Mouse (Mus musculus): ENCODE data around the gene Zdhhc13. TPM values are rescaled to one million over a fixed set of nuclear protein-coding genes. Genes with fewer than 3 reads are reported as not detected.

Zdhhc13 gene
- polyA plus RNA-seq, 1 experiment = 3.1 TPM

DNA sequence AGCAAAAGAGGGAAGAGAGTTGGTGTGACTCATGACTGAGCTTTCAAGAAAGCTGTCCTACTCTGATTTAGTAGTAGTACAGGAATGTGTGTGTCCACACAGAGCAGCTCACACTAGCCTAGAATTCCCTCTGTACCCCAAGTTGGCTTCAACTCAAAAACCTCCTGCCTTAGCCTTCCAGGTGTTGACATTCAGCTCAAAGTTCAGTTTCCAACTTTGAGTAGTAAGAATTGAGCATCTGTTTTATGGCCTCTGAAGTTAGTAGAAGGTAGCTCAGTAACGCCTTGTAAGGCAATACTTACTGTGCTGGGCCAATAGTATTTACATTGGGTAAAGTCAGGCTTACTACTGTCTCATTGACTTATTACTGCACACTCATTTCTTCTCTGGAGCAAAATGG is 24.8 kb downstream of the Zdhhc13 start:
- no peak overlapping the region for H3K4me3 ChIP-seq (ENCODE audit: insufficient read depth, low read depth, low read length)
- H3K27ac ChIP-seq (replicated peaks; ENCODE audit: low read depth, low read length) = no peak overlapping the region
- H3K4me1 ChIP-seq (ENCODE audit: control insufficient read depth, insufficient read depth, insufficient read length, low read length) = no peaks in the 10 kb centered on the region

DNA sequence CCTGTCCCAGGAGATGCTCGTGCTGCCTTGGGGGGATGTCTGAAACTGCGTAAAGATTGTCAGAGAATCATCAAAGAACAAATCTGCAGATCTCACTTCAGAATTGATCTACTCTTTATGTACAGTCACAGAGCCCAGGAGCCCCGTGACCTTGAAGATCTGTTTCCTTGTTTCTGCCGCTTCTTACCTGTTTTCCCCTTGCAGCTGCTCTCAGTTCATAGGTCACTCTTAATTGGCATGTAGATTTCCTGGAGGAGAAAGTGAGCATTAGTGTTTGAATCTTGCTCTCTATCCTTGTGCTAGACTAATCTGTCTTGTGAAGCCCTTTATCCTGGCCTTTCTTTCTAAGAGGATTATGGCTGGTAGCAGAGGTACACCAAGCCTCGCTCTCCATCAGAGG is 32.9 kb downstream of the Zdhhc13 start:
- Histone ChIP-seq H3K4me3 (ENCODE audit: insufficient read depth, low read depth, low read length) (no peak overlapping the region), H3K4me1 (ENCODE audit: control insufficient read depth, insufficient read depth, insufficient read length, low read length) (no peaks in the 10 kb centered on the region)

DNA sequence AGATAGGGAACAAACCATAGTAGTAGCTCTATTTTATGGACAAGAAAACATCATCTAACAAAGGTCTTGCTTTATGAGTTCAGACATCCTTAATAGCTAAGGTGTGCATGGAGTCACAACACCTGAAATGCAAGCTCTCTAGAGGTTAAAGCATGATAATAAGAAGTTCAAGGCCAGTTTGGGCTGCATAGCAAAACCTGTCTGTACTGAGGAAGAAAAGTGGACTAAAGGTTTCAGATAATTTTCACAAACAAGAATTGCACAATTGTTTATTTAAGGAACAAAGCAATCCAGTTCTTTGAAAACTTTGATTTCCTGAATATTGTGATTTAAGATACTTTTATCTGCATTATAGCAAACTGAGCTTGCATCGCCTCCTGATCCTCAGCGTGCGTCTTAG is 34.8 kb downstream of the Zdhhc13 start:
- Histone ChIP-seq H3K27ac (replicated peaks; ENCODE audit: low read depth, low read length) (no peak overlapping the region), H3K4me1 (ENCODE audit: control insufficient read depth, insufficient read depth, insufficient read length, low read length) (no peaks in the 10 kb centered on the region), H3K4me3 (ENCODE audit: insufficient read depth, low read depth, low read length) (no peak overlapping the region)

More for the DNA sequence above, 32.9 kb downstream of the Zdhhc13 start:
- no peak overlapping the region for H3K27ac ChIP-seq (replicated peaks; ENCODE audit: low read depth, low read length)

DNA sequence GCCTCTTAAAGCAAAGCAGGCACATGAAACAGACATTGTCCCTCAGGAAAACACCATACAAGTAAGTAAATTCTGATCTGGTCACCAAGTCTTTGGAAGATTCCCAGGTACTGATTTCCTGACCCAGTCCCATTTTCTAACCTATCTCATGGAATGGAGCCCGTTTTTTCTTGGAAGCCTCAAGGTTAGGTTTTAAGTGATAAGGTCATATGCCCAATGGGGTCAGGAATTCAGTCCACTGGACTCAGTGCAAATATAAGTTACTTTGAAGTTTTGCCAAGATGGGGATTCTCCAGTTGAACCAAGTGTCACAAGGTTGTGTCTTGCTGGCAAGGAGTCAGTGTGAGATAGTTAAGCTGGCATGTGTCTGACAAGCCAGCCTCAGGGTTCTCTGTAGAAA is 35.9 kb downstream of the Zdhhc13 start:
- H3K27ac ChIP-seq (replicated peaks; ENCODE audit: low read depth, low read length) = no peak overlapping the region
- H3K4me3 ChIP-seq (ENCODE audit: insufficient read depth, low read depth, low read length) = no peak overlapping the region
- H3K4me1 ChIP-seq (ENCODE audit: control insufficient read depth, insufficient read depth, insufficient read length, low read length) = no peaks in the 10 kb centered on the region

DNA sequence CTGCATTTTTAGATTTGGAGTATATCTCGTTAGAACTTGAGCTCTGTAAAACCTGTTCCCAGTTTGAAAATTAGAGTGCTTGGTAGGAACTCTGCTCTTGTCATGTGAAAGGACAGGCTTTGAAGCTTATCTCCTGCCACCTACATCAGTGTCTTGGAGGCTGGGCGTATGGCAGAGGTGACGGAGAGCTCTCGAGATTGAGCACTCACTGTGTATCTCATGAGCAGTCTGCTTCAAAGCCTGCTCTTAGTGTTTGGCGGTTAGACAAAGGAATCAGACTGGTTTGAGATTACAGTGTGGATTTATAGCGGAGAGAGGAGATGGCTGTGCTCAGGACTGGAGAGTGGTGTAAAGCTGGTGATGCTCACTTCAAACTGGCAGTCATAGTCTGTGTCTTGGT is 36.4 kb downstream of the Zdhhc13 start:
- Histone ChIP-seq H3K4me3 (ENCODE audit: insufficient read depth, low read depth, low read length) (no peak overlapping the region), H3K27ac (replicated peaks; ENCODE audit: low read depth, low read length) (no peak overlapping the region), H3K4me1 (ENCODE audit: control insufficient read depth, insufficient read depth, insufficient read length, low read length) (no peaks in the 10 kb centered on the region)

DNA sequence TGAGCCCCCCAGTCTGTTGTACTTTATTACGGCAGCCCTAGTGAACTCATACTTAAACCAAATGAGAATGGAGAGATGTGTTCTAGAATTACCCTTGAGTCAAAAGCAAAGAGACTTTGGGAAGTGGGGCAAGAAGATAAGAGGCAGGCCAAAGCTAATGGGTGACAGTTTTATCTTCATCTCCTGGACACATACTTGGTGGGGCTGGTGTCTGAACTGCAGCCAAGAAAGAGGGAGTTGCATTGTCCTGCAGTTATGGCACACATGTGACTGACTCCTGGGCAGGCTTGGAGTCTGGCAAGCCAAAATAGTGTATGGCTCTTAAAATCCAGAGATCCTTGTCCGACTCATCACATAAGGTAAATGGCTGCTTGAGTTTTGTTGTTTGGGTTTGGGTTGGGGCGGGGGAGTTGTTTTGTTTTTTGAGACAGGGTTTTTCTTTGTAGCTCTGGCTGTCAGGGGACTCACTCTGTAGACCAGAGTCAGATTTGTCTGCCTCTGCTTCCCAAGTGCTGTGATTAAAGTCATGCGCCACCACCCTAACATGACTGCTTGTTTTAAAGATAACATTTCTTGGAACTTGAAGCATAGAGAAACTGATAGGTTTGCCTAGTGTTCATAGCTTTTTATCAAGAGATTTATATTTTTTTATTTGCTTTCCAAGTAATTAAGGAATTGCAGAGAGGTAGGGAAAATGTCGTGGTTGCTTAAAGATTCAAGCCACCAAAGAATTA is 40.5 kb downstream of the Zdhhc13 start:
- no peak overlapping the region for H3K27ac ChIP-seq (replicated peaks; ENCODE audit: low read depth, low read length)
- no peak overlapping the region for H3K4me3 ChIP-seq (ENCODE audit: insufficient read depth, low read depth, low read length)
- no peaks in the 10 kb centered on the region for H3K4me1 ChIP-seq (ENCODE audit: control insufficient read depth, insufficient read depth, insufficient read length, low read length)

DNA sequence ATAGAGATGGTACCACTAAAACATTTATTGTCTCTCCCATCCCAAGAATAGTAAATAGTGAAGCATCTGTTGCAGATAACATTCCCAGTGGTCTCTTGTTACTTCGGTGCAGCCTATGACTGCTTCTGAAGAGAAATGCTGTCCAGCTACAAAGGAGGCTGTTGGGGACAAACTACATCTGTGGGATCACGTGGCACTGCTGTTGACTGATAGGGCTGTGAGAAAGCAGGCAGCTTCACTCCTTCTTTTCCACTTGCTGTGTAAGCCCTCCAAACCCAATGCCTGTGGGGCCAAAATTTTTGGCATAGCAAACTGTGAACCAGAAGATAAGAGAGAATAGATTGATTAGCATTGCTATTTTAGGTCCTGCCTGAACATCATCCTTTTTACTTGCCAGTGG is 41.6 kb downstream of the Zdhhc13 start:
- H3K4me3 ChIP-seq (ENCODE audit: insufficient read depth, low read depth, low read length) = no peak overlapping the region
- H3K27ac ChIP-seq (replicated peaks; ENCODE audit: low read depth, low read length) = no peak overlapping the region
- no peaks in the 10 kb centered on the region for H3K4me1 ChIP-seq (ENCODE audit: control insufficient read depth, insufficient read depth, insufficient read length, low read length)

DNA sequence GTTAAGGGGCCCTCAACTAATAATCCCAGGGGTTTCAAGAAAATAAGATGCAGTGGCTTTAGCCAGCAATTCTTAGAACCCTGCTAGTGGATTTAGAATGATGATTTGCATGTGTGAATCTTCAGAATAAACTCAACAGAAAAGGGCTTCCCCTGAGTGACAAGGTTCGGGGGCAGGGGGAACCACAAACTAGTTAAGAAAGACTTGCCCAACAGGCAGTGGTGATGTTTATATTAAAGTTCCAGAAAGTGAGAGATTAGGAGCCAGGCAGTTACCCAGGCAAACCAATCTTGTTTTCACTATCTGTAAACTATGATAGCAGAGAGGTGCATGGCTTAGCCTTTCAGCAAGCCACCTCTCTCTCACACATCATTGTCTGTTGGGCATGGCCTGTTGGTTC is 43.9 kb downstream of the Zdhhc13 start:
- H3K27ac ChIP-seq (replicated peaks; ENCODE audit: low read depth, low read length) = no peak overlapping the region
- H3K4me1 ChIP-seq (ENCODE audit: control insufficient read depth, insufficient read depth, insufficient read length, low read length) = no peaks in the 10 kb centered on the region
- H3K4me3 ChIP-seq (ENCODE audit: insufficient read depth, low read depth, low read length) = no peak overlapping the region

DNA sequence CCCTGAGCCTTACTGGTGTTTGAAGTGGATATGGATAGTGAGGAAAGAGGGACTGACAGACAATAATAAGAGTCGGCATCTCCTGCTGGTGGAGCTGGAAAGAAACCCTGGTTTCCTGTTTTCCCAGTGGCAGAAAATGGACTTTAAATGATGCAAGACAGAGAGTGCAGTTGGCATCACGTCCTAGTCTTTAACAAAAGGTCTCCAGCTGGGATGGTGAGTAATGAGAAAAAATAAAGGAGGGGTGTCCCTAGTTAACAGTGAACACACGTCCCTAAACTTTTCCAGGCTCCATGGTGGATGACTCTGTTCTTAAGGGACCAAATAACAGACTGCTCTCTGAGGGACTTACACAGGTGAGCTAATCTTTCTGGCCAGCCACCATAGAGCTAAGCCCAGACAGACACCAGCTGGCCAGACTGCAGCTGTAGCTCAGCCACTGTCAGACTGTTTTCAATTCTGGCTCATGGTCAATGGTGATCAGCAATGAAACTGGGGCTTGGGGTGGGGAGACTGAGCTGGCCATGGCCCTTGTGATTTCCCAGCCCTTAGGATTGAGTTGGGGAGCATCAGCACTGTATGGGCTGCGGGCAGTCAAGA is 45.7 kb downstream of the Zdhhc13 start:
- Histone ChIP-seq H3K27ac (replicated peaks; ENCODE audit: low read depth, low read length) (no peak overlapping the region), H3K4me1 (ENCODE audit: control insufficient read depth, insufficient read depth, insufficient read length, low read length) (no peaks in the 10 kb centered on the region), H3K4me3 (ENCODE audit: insufficient read depth, low read depth, low read length) (no peak overlapping the region)

DNA sequence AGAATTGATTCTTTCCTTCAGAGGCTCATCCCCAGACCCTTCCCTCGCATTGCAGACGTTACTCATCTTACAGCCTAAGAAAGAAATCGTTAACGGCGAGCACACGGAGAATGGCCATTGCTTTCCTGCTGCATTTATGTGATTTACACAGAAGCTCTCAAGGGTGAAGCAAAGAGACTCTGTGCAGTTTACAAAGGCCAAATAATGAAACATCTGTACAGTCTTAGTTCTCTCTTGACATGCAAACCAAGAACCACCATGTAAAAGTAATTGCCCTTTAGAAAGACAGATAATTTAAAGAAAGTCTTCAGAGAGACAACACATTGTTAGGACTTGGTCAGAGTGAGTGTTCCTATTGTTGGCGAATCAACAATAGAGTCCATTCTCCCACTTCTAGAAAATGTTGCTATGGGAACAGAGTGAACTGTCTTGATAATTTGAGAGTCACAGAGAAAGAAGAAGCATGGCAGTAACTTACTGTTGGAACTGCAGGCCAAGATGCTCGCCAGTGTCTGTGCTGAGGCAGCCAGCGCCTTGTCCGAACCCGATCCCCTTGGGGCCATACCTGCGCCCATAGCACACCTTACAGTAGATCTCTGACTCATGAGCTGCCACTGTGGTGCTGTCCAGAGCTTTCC is 46.3 kb downstream of the Zdhhc13 start:
- Histone ChIP-seq H3K4me3 (ENCODE audit: insufficient read depth, low read depth, low read length) (no peak overlapping the region), H3K4me1 (ENCODE audit: control insufficient read depth, insufficient read depth, insufficient read length, low read length) (no peaks in the 10 kb centered on the region), H3K27ac (replicated peaks; ENCODE audit: low read depth, low read length) (no peak overlapping the region)

DNA sequence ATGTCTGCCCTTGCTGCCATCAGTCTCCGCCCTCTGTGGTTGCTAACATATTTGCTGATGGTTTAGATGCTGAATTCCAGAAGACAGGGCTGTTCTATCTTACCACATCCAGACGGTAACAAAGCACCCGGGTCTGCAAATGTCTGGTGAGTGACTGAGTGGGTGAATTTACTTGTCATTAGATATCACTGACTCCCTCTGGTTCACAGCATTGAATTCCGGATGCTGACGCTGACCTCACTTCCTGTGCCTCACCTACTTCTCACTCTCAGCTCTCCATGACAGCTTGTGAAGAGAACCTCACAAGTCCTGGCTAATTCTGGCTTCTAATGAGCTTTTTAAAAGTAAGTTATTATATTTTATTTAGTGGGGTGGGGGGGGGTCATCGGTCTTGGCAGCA is 48.1 kb downstream of the Zdhhc13 start:
- H3K27ac ChIP-seq (replicated peaks; ENCODE audit: low read depth, low read length) = no peak overlapping the region
- H3K4me1 ChIP-seq (ENCODE audit: control insufficient read depth, insufficient read depth, insufficient read length, low read length) = no peaks in the 10 kb centered on the region
- H3K4me3 ChIP-seq (ENCODE audit: insufficient read depth, low read depth, low read length) = no peak overlapping the region

DNA sequence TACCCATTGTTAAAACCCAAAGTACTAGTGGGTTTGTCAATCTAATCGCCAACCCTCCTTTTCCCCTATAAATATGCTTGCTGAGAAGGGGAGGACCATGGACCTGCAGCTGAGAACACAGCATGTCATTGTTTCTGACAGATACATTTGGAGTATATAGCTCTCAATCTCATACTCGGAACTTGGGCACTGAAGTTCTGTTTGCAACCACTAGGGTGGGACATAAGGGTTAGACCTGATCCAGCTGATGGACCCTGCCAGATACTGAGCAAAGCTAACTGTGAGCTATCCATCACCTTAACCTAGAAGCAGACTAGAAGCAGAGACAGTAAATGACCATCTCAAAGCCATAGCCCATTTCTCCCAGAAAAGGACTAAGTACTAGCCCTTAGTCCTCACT is 49.6 kb downstream of the Zdhhc13 start:
- H3K27ac ChIP-seq (replicated peaks; ENCODE audit: low read depth, low read length) = no peak overlapping the region
- no peaks in the 10 kb centered on the region for H3K4me1 ChIP-seq (ENCODE audit: control insufficient read depth, insufficient read depth, insufficient read length, low read length)
- no peak overlapping the region for H3K4me3 ChIP-seq (ENCODE audit: insufficient read depth, low read depth, low read length)

DNA sequence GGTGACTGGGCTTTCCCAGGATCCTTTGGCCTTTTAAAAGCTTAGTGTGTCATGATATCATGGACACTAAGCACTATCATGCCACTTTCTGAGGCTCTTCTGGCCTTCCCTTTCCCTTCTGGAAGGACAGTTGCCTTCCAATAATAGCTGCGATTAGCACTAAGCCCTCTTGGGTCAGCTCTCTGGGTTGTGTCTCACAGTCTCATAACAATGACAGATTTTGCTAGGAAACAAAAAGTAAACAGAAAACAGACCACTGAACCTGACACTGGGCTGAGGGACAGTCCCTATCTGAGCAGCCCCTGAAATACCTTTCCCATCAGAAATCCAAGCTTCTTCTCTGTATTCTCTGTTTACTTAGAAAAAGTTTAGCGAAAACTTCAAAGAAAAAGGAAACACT is 51.7 kb downstream of the Zdhhc13 start:
- Histone ChIP-seq H3K4me1 (ENCODE audit: control insufficient read depth, insufficient read depth, insufficient read length, low read length) (no peaks in the 10 kb centered on the region), H3K27ac (replicated peaks; ENCODE audit: low read depth, low read length) (no peak overlapping the region), H3K4me3 (ENCODE audit: insufficient read depth, low read depth, low read length) (no peak overlapping the region)

DNA sequence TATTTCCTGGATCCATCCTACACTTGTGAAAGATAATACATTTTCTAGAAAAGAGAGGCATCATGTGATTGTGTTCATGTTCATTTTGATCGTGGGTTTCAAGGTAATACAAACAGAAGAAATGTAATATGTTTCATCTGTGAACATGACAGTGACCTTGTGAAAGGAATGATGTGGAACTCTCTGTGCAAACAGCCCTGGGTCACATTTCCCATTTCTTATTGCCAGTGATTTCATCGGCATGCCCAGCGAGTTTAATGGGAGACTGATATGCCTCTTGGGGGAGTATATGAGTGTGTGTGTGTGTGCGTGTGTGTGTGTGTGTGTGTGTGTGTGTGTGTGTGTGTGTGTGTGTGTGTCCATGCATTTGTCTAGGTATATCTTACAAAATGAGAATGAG is 52.7 kb downstream of the Zdhhc13 start:
- Histone ChIP-seq H3K4me3 (ENCODE audit: insufficient read depth, low read depth, low read length) (no peak overlapping the region), H3K27ac (replicated peaks; ENCODE audit: low read depth, low read length) (no peak overlapping the region), H3K4me1 (ENCODE audit: control insufficient read depth, insufficient read depth, insufficient read length, low read length) (no peaks in the 10 kb centered on the region)

DNA sequence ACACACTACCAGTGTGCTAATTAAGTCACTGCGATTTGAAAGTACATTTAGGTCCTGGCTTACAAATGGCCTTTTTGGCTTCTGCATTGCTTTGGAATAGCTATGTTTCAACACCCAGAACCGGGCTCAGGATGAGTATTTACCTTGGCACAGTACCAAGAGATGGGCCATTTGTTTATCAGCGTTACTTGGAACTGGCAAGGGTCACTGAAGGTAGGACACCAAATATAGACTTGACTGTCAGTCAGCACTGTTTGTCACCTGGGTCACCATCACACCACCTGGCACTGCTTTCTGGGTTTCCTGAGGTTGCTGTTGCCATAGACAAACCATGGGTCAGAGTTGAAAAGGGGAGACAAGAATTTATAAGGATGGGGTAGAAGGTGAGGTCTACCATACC is 53.5 kb downstream of the Zdhhc13 start:
- no peaks in the 10 kb centered on the region for H3K4me1 ChIP-seq (ENCODE audit: control insufficient read depth, insufficient read depth, insufficient read length, low read length)
- H3K27ac ChIP-seq (replicated peaks; ENCODE audit: low read depth, low read length) = no peak overlapping the region
- no peak overlapping the region for H3K4me3 ChIP-seq (ENCODE audit: insufficient read depth, low read depth, low read length)

DNA sequence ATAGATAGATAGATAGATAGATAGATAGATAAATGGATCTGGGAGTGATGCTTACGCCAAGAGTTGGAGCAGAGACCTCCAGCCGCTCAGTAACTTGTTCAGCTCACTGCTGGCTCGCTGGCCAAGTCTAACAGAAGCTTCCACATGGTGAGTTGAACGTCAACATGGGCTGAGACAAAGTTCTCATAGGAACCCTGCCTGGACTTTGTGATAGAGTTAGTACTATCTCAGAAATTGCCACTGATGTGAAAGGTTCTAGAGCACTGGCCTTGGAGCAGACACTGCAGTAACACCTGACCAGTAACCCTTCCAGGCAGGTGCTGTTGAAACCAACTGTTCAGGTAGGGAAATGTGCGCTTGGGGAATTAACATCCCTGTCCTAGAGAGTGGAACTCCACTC is 54.7 kb downstream of the Zdhhc13 start:
- Histone ChIP-seq H3K27ac (replicated peaks; ENCODE audit: low read depth, low read length) (no peak overlapping the region), H3K4me1 (ENCODE audit: control insufficient read depth, insufficient read depth, insufficient read length, low read length) (no peaks in the 10 kb centered on the region), H3K4me3 (ENCODE audit: insufficient read depth, low read depth, low read length) (no peak overlapping the region)
